Mouse (Mus musculus) erythroblast, embryonic 14.5 days (primary cell): ENCODE measurements around the gene Cyth3.

Source experiments
- GATA1 ChIP-seq: IDR thresholded peaks from 2 replicates; pipeline ENCODE4 v1.6.1; 2012; ENCODE audit warnings: low read length, inconsistent platforms, mixed read lengths
- TAL1 ChIP-seq: IDR thresholded peaks from 3 replicates; pipeline ENCODE4 v1.6.1; 2012; ENCODE audit warnings: low read length, inconsistent platforms, mixed read lengths

GRCm38 (mm10) chr5:143700247-143700646 lies 78.0 kb downstream of the Cyth3 start:
- TF ChIP-seq TAL1 (peak; percentile 87), GATA1 (peak; percentile 75)
